Mouse (Mus musculus): ENCODE data around the gene Mus81.

Mus81 gene

DNA sequence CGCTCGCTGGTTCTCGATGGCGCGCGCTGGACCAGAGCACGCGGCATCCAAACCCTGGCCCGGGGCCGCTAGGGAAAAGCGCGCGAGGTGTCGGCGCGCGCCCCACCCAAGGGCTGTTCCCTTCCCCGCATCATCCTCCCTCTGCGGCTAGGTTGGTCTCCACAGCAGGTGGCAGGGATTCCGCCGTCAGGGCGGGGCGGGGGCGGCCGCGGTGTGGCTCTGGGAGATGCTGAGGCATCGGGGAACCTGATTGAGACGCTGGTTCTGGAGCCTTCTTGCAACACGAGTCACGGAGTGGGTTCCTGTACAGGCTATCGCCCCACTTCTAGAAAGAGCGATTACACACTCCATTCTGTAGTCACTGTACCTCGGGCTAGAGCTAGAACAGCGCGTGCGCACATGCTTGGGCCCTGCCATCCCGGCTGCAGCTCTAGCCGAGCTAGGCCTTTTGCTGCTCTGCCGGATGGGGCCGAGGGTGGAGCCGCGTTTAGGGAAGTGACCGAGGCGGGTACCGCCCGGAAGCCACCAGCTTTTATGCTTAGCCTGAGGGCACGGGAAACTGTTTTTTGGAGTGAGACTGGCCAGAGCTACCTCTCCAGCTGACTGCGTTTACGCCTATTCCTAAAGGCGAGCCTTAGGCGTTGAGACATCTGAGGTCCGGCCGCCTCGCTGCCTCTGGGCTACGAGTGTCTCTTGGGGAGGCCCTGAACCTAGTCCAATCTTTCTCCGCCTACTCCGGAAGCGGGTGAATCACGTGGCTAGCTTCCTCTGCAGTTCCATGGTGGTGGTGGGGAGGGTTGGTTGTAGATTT, 2.9 kb upstream of the Mus81 start:
- peak; percentile 93 for DNase-seq

DNA sequence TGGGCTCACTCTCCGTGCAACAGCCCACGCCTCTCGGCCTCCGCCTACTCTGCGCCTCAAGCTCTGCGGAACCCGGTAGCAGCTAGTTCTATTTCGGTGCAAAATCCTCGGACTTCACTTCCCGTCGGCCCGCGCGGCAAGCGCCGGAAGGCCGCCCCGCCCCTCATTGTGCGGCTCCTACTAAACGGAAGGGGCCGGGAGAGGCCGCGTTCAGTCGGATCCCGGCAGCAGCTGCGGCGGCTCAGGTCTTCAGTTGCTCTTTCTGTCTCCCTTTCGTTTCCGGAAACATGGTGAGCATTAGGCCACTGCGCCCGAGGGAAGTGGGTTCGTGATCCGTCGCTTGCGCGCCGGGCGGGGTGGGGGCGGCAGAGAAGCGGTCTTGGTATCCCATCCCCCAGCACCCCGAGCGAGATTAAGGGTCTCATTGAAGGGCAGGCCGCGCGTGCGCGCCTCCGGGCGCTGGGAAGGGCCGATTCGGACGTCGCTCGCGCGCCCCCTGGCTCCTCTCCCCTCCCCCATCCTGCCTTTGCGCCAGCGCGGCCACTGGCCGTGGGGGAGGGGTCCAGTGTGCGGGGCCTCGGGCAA, 2.2 kb upstream of the Mus81 start, which contains the start of gene Cfl1:
Gene Cfl1, plus strand, starts transcription at position 143 of the 585 bp plus-strand sequence.
- peak; percentile 98 for DNase-seq

DNA sequence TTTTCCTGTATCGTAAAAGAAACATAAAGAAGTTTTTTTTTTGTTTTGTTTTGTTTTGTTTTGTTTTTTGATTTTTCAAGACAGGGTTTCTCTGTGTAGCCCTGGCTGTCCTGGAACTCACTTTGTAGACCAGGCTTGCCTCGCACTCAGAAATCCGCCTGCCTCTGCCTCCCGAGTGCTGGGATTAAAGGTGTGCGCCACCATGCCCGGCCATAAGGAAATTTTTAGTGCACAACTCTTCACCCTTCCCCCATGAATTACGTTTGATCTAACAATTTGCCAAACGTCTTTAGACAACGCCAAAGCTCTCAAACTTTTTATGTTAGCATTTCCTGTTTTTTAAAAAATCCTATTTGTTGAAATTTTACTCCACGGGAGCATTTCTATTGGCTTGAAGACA, 1.5 kb upstream of the Mus81 start:
- peak; percentile 9 for DNase-seq

DNA sequence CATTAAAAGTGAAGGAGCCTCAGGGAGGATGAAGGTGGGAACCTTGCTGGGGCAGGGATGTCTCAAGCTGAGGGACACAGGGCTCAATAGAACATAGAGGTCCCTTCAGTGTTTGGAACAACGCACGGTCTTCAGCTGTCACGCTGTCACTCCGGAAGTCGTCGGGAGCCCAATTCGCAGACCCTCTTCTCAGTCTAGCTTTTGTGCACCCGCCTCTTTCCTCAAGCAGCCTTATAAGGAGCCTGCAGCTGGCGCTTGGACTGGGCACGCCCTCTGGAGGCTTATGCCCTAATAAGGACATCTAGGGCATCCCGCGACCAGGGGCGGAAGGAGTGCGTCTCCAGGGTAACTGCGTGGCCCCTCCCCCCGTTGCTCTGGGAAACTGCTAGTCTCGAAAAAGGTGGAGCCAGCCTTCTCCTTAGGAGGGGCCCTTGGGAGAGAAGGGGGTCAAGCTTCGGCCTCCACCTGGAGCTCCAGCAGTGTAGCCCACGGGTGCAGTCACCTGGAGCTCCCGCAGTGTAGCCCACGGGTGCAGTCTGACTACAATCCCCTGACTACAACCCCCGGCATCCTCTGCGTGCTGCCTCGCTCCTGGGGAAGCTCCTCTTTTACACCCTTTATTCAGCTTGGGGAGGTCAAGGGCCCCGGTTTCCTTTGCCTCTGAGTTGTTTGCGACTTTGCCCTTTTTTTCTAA, 823 bp upstream of the Mus81 start:
- DNase-seq: peak; percentile 99

DNA sequence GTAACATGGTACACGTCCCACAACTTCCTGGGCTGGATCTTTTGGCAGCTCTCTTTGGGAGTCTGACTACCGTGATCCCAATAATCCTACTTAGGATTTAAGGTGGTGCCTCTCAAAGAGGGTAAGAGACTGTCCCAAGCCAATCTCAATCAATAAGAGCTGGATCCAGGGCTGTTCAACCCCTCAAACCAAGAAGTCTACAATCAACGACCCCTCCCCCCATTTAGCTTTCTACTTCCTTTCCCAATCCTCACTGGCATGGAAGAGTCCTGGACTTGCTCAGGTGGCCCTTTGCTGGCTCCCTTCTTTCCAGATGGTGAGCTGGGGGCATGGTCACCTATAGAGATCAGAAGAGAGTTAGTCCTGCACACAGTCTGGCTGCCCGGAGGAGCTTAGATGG, 1.4 kb downstream of the Mus81 start:
- peak; percentile 7 for DNase-seq

DNA sequence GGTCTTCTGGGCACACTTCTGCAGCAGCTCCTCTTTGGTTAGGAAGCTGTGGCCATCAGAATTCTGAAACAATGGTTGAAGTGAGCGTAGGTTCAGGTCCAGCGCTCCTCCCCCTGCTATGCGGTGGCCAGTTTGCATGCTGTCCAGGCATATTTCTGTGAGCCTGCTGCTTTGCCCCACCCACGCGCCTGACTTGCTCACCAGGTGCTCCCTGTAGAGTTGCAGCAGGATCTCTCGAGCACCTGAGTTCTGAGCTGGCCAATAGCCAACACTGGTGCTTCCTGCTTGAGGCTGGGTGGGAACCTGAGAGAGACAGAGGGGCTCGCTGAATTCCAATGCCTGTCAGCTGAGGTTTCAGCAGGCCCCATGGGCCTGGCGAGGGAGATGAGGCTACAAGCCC, 1.9 kb downstream of the Mus81 start:
- peak; percentile 66 for DNase-seq

DNA sequence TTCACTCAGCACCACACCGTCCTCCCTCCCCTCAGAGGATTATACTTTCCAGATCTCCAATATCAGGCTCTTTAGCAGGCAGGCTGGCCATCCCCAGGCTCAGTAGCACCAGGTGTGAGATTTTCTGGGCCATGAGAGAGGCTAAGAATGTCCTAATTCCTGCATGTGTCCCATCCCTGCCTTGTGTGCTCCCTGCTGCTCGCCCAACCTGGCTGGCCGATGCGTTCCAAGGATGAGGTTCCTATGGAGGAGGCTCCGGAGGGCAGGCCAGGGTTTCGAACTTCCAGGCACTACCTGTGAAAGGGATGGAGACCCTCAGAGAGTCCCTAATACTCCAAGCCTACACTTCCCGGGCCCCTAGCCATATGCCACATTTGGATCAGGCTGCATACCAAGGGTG, 2.4 kb downstream of the Mus81 start:
- DNase-seq: no peak

DNA sequence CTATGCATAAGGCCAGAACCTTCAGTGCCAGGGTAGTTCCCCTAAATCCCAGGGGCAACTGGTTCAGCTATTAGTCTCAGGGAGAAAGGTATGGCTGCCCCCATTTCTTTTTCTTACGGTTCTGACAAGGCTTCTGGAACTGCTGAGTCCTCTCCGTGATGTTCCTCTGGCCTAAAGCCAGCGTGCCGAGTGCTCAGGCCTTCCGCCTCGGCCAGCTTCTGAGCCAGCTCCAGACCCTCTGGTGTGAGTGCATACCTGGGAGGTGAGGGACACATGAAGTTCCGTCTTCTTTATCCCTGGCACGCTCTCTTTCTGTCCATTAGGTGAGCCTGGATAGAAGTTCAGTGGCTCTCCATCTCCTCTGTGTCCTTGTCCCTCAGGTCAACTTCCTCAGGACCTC, 2.8 kb downstream of the Mus81 start:
- DNase-seq: peak; percentile 18

DNA sequence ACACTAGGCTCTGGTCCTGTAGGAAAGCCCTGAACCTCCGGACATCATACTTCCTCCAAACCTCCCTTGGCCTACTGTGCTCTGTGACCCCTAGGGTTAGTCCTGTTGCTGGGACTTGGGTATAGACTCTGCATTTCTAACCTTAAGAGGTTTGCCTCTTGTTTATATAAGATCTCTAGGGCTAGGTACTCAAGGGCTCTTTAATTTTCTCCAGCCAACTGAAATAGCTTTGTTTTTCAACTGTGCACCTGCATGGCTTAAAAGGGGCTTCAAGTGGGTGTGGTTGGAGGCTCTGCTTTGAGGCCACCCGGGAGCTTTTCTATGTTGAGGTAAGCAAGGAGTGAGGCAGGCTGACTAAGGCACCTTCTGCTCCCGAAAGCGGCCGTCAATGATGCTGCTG, 3.7 kb downstream of the Mus81 start:
- DNase-seq: no peak

DNA sequence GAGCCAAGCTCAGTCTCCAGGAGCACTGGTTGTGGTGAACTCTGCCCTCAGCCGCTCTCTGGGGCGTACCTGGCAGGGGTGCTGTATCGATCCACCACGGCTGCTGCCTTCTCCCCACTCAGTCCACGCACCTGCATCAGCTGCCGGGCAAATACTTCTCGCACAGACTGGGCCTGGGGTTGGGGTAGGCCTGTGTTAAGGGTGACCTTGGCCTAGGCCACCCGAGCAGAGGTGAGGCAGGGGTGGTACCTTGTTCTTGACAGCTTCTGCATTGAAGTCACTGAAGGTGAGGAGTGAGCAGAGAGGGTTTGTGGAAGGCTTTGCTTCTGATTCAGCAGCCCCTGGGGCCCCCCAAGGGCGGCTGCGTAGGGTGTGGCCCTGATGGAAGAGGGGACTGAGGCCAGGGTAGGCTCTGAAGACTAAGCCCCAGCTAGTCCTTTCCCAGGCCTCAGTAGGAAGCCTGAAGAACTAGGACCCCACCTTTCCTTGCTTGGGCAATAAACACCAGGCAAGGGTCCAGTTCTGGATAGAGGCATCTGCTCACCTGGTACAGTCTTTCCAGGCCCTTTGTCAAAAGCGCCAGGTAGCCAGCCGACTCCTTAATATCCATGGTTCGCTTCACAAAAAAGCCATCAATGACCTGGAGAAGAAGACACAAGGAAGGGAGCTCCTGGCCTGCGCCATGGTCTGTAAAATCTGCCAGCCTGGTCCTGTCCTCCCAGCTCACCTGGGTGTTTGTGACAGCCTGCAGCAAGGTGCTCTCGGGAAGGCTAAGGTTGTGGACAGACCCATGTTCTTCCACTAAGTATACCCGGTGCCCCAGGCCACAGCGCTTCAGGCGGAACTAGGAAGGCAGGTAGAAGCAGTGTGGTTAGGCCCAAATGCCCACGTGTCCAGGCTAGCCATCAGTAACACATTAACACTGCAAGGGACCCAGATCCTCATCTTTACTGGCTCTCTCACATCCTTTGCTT, 4.5 kb downstream of the Mus81 start:
- no peak for DNase-seq

DNA sequence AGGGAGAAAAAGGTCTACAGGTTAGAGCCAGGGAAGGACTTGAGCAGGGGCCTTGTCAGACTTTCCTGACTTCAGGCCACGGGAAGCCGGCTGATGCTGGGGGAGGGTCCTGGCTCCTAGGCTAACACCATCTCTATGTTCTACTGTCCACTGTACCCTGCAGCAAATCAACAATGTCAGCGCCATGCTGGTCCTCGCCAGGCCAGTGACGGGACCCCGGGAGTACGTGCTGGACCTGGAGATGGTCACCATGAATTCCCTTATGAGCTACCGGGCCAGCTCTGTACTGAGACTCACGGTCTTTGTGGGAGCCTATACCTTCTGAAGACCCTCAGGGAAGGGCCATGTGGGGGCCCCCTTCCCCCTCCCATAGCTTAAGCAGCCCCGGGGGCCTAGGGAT, 6.8 kb downstream of the Mus81 start:
- no peak for DNase-seq

DNA sequence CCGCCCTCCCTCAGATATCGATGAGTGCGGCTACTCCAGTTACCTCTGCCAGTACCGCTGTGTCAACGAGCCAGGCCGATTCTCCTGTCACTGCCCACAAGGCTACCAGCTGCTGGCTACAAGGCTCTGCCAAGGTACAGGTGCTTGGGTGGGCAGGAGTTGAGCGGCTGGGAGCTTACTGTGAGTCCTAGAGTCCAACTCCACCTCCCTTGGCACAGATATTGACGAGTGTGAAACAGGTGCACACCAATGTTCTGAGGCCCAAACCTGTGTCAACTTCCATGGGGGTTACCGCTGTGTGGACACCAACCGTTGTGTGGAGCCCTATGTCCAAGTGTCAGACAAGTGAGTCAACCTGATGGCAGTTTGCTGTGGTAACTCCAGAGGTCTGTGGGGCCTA, 8.2 kb downstream of the Mus81 start:
- DNase-seq: no peak

DNA sequence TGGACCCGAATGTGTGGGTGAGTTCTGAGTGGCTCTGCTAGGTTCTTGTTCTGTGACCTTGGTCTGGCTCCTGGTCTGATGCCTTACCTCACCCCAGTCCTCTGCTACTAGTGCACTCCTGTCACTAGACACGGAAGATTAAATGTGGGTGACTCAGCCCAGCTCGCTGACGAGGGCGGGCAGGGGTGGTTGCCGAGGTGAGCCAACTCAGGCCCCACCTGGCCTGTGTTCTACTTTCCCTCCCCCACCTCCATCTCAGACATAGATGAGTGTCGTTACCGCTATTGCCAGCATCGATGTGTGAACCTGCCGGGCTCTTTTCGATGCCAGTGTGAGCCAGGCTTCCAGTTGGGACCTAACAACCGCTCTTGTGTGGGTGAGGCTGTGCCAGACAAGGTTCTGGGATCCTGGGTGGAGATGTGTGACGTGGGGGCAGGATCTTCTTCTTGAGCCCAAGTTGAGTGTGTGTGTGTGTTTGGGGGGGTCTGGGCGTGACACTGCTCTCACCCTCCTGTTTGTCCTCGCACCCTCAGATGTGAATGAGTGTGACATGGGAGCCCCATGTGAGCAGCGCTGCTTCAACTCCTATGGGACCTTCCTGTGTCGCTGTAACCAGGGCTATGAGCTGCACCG, 10.4 kb downstream of the Mus81 start:
- DNase-seq: no peak

DNA sequence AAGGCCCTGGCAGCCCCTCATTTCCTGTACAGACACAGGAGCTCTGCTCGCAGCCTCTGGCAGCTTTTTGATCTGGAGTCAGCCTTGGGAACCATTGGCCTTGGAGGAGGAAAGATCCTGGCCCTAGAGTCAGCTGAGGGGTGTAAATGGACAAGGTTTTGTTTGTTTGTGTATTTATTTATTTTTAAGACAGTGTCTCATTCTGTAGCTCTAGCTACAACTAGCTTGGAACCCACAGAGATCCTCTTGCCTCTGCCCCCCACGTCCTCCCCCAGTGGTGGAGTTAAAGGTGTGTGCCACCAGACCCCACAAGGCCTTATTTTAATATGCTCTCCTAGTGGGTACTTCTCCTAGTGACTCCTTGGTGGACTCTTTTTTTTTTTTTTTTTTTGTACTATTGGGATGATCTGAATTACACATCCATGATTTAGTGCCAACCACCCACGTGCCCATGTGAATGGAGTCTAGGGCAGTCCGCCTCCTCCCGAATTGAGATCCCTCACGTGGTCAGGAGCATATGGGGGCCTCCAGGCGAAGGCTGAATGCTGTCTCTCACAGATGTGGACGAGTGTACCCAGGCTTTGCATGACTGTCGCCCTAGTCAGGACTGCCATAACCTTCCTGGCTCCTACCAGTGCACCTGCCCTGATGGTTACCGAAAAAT, 11.1 kb downstream of the Mus81 start:
- no peak for DNase-seq

DNA sequence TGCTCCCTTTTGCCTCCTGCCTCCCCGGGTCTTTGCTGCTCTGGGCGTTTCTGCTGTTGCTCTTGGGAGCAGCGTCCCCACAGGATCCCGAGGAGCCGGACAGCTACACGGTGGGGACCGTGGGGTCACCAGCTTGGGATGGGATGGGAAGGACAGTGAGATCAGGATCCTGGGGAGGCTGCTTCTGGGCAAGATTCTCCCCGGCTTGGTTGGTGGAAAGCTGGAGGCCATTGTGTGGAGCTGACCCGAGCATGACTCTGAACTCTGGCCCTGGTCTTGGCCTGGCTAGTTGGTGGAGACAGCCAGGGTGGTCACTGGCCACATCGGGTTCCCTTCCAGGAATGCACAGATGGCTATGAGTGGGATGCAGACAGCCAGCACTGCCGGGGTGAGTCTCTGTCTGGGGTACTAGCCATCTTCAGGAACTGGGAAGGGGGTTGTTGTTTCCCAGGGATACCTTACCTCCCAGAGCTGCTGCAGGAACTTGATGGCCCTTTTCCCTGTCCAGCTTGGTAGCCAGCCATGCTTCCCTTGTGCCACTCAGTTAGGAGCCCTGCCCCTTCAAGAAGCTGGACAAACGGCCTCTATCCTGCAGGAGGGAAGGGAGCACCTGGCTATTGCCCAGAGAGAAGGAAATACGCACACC, 13.0 kb downstream of the Mus81 start:
- DNase-seq: peak; percentile 30

DNA sequence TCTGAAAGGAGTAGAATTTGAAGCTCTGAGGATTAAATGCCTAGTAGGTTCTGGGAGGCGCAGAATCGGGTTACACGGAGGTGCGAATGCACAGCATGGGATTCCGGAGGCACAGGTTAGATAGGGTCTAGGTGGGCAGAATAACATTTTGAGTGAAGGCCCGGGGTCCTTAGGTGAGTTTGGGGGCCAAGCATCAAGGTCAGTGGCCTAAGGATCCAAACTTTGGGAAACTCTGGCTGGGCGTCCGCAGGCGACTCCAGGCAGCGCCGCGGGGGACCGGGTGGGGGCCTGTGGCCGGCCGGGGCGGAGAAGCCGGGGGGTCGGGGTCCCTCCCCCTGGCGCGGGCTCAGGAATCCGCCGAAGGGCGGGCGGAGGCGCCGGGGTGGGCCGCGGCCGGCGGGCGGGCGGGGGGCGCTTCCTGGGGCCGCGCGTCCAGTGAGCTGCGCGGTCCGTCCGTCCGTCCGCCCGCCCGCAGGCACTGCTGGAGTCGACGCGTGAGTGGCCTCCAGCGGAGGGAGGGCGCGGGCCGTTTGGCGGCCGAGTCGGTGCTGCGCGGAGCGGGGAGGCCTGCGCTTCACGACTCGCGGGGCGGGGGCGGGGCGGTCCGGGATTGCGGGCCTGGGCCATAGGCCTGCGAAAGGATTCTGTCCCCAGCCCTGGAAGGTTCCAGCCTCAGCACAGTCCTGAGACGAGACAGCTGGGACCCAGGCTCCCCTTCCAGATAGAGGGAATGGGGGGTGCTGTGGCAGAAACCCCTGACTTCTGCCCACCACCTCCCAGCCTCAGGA, 13.7 kb downstream of the Mus81 start:
- DNase-seq: peak; percentile 63

DNA sequence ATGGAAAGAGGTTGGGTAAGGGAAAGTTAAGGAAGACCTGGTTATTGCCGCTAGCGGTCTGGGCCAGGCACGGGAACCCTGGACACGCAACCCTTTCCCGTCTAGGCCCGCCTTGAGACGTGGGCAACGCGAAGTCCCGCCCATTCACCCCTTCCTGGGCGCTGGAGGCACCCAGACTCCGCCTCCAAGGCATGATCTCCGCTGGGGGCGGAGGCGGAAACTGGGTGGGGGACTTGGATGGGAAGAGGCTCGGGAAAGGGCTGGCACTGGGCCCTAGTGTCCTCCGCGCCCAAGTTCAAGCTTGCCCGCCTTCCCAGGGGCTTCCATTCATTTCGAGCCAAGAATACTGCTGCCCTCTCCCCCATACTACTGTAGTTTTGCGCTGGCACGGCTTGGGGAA, 14.5 kb downstream of the Mus81 start, which contains the start of gene Efemp2:
Gene Efemp2, plus strand, starts transcription at position 235 of the 400 bp plus-strand sequence.
- peak; percentile 95 for DNase-seq

DNA sequence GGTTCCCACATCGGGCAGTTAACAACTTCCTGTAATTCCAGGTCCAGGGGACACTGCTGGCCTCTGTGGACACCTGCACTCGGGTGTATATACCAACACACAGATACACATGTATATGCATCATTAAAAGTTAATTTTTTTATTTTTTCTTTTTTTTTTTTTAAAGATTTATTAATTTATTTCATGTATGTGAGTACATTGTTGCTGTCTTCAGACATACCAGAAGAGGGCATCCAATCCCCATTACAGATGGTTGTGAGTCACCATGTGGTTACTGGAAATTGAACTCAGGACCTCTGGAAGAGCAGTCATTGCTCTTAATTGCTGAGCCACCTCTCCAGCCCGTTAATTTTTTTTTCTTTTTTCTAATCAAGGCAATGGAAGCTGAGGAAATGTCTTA, 15.3 kb downstream of the Mus81 start:
- DNase-seq: no peak

DNA sequence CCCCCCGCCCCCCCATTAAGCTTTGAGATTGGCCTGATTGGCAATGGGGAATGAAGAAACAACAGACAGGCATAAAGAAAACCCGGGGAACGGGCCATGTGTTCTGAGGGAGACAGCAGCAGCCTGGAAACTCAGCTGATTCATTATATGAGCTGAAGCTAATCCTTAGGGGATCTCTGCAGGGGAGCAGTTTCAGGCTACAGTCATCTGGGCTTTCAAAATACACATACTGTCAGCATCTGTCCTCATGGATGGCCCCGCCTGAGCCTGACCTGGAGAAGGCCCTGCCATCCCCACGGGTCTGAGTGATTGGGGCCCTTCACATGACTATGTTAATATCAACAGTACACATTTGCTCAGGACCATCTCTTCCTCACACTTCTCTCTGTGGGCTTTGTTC, 16.4 kb downstream of the Mus81 start:
- DNase-seq: no peak

DNA sequence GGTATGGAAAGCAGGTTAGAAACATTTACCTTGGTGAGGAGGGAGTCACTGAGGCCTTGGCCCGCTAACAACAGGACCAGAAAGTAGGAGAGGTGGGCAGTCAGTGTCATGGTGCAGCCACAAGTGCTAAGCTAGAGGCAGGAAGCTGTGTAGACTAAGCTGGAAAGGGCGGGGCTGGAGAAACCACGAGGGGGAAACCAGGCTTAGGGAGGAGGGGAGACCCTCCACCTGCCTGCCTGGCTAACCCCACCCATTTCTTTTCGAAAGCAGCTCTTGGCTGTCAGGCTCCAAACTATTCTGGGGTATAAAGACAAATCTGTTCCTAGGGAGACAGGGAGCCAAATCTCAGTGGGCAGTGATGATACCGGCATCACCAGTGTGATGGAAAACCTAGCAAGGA, 19.8 kb downstream of the Mus81 start, which contains the start of gene Ctsw:
Gene Ctsw, minus strand, starts transcription at position 134 of the 400 bp plus-strand sequence.
- DNase-seq: no peak

Data from lung, postnatal 10 days (tissue).